Mouse (Mus musculus): ENCODE measurements around the gene Fam135a.

DNA sequence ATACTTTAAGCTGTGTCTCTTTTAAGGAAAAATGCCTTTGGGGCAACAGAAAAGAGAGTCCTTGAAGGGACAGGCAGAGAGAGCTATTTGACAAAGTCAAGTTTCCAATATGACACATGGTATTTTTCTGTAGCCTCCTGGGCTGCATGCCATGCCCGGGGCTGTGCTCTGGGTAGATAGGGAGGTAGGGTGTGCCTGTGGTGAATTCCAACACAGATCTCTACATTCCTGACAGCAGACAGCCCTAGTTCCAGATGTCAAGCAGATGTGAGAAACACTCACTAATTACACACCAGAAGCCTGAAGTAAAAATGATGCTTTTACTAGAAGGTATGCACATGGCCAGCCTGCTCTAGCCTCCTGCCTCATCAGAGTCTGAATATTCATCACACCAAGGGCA lies 133.9 kb downstream of the Fam135a start:
- TF ChIP-seq CTCF (IDR thresholded peaks at IDR 0.05) (no peak), POLR2A (IDR thresholded peaks at IDR 0.05; ENCODE audit: insufficient read depth, low read depth, low read length) (no peak), EP300 (IDR thresholded peaks at IDR 0.05; ENCODE audit: insufficient read depth, low read depth, low read length) (no peak)
